Mouse (Mus musculus) induced T-regulatory cell, adult 2 months (primary cell): ENCODE measurements at regions not wholly inside any gene's neighbourhood (a gene's known extent, or its start where the extent isn't known, plus 50 kb on each side); places are given as distances from the start of the nearest gene placed in this dataset.
A peak's percentile ranks its signal among the peaks of the same experiment; 100 is the strongest.

ENCODE experiments used
- DNase-seq: peaks from one replicate; pipeline ENCODE4 v3.0.0-alpha.2; 2012; ENCODE audit warnings: low read depth

DNA sequence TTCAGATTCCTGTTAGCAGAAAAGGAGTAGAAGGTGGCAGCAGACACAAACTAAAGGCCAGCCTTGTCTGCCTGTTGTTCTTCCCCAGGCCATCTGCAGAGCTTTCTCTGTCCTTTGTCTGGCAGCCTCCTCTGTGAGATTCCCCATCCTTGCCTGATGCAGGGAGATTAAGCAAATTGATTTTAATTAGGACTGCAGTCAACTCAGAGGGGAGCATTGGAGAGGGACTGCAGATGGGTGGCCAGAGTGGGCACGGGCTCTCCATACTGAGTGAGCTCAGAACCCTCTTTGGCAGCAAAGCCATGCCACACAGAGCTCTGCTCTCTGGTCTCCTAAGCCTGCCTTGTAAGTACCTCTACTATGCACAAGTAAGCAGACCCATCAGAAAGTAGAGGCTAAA lies 158.5 kb downstream of the Maf start:
- no peak for DNase-seq

GRCm38 (mm10) chr8:115544067-115544466 lies 163.5 kb downstream of the Maf start:
- no peak for DNase-seq

DNA sequence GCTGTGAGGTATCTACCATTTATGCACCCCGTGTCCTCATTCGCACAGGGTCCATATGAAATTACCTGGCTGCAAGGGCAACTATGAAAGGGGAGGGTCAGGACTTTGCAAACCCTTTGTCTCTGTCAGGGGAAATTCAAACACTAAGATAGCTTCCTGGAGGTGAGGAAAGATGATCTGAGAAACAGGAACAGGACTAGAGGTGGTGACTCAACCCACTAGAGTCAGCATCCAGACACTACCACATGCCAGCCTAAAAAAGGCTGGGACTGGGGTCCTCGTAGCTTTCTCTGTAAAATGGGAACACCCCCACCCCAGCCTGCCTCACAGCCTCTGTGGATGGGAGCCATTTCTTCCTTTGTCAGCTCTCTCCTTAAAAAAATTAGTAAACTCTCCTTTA lies 164.7 kb downstream of the Maf start:
- no peak for DNase-seq

DNA sequence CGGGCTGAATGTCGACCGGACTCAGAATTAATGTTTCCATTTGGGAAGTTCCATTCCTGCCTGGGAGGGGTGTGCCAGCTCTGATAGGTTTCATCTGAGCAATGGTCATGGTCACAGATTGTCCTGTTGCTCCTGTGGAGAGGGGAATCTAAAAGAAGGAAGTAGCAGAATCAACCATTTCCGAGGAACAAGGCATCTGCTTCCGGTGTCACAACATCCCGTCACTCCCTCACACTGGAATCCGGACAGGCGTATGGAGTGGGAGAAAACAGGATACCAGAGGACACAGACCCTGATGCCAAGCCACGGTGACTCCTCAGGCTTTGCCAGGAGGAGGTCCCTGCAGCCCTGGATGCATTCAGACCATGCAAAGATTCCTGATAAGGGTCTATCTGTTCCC lies 168.0 kb downstream of the Maf start:
- no peak for DNase-seq

DNA sequence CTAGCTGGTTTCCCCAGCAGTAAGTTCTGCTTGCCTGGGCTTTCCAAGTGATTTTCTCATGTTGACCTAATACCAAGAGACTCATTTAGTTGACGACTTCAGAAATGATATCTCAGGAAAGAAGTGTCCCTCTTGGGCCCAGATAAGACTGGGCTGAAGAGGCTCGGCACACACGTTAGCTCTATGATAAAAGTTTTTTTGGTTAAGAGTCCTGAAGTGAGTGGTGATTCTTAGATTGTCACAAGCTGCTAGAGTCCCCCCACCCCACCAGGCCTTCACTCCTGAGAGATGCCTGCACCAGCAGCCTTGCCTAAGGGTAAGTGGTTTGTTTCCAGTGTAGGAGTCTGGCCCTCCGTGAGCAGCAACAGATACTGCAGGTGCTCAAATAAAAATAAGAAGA lies 169.4 kb downstream of the Maf start:
- DNase-seq: no peak

GRCm38 (mm10) chr8:115537761-115538160 lies 169.8 kb downstream of the Maf start:
- DNase-seq: no peak

- no peak for DNase-seq
Measured at GRCm38 (mm10) chr8:115536554-115537346, 170.8 kb downstream of the Maf start.

DNA sequence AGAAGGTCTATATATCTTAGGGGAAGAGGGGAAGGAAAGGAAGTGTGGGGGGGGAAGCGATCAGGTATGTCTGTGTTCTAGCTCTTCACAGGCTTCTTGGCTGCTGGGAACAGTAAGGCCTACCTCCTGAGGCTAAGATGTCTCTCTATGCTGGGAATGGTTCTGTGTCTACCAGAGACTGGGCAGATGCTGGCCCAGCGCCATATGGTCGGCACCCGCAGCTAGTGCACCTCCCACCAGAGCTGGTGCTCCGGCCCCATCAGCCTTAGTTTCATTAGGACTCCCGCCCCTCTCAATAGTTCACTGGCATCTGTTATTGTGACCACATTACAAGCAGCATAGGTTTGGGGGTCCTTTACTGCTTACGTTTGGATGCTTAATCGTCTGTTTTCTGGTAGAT lies 171.6 kb downstream of the Maf start:
- no peak for DNase-seq

DNA sequence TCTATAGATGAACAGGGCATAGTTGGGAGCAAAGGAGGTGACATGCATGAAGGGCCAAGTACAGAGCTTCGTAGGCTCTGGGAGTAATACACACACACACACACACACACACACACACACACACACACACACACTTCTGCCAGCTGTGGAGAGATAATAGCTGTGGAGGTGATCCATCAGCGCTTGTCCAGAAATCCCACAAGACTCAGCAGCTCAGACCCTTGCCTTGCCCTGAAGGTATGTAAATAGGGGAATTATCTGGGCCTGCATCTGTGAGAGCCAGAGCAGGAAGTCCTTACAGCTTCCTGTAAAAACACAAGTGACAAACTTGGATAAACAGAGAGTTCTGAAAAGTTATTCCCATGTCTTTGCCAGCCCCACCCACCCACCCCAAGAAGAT lies 173.6 kb downstream of the Maf start:
- no peak for DNase-seq

GRCm38 (mm10) chr8:115531343-115531742 lies 176.3 kb downstream of the Maf start:
- peak; percentile 44 for DNase-seq

GRCm38 (mm10) chr8:115529568-115530342 lies 177.8 kb downstream of the Maf start:
- peak; percentile 55 for DNase-seq

GRCm38 (mm10) chr8:115528879-115529278 lies 178.7 kb downstream of the Maf start:
- no peak for DNase-seq

DNA sequence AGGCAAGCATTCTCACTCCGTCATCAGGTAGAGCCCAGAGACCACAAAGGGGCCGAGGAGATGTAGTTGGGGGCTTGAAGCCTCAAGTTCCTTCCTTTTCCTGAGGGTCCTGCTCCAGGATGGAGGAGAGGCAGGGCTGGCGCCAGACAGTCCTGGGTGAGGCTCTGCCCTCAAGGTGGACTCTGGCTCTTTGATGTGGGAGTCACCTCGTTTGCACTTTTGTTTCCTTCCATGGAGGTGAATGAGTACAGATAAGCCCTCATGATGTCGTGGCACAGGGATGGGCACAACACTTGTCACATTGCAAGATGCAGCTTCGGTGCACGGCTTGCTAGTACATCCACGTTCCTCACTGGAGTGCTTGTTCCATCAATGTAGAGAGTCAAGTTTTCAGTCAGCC lies 182.4 kb downstream of the Maf start:
- DNase-seq: no peak

GRCm38 (mm10) chr8:115524713-115525112 lies 182.9 kb downstream of the Maf start:
- no peak for DNase-seq

DNA sequence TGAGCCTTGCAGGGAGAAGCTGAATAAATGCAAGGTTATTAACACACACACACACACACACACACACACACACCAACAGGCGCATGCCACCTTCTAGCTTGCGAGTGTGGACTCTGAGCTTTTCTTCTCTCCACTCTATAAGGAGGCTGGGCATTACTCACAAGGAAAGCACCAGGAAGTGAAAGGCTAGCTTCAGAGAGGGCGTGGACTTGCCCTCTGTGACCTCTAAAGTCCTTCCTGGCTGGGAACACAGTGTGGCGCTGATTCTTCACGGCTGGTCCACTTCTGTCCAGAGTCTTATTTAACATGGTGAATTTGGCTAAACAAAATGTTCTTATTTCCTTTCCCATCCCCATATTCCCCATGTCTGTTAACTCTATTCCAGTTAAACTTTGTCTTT lies 185.1 kb downstream of the Maf start:
- DNase-seq: no peak

DNA sequence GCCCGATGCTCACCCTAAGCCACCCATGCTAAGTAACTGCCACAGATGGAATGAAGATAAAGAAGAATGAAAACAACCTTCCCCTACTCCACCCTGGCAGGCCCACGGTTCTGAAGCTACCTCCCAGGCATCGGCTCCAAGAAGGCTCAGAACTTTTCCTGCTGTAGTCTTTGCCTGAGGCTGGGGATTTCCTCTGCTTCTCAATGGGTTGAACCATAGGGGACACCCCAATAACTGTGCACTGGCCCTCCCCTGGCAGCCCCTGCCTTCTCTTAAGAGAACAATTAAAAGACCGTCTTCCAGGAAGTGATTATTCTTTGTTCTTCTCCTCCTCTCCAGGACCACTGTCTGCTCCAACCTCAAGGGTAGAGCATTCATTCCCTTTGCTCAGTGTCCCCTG lies 191.9 kb downstream of the Maf start:
- peak; percentile 53 for DNase-seq

- peak; percentile 65 for DNase-seq
Measured at GRCm38 (mm10) chr8:115514485-115514884, 193.1 kb downstream of the Maf start.

DNA sequence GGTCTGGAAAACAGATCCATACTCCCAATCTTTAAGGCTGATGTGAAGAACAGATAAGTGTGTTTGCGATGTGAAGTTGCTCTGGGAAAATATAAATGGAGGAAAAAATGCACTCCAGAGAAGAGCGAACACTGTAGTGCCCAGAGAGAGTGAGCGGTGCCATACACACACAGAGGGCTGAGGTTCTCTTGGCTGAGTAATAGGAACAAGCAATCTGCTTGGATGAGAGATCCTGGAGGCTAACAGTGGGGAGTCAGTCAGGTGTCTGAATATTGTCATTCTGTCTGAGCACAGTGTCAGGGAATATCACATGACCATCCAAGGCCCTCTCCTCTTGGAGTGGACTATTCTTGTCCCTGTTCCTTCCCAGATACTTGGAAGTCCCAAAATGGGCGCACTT lies 200.4 kb downstream of the Maf start:
- no peak for DNase-seq

DNA sequence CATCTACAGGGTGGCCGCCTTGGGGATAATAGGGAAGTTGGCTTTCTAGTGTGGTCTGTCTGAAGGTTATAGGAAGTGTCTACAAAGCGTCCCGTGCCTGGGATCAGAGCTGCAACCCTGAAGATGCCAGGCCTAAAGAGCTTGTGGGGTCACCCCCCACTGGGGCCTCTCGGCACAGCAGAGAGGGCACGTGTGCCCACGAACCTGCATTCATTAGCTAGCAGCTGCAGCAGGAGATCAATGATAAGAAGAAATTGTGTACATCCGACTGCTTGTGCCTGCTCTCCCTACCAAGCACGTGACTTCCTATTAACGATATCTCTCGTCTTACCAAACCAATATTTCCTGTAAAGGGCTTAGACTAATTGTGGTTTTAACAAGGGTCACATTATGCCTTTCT lies 200.9 kb downstream of the Maf start:
- peak; percentile 66 for DNase-seq

DNA sequence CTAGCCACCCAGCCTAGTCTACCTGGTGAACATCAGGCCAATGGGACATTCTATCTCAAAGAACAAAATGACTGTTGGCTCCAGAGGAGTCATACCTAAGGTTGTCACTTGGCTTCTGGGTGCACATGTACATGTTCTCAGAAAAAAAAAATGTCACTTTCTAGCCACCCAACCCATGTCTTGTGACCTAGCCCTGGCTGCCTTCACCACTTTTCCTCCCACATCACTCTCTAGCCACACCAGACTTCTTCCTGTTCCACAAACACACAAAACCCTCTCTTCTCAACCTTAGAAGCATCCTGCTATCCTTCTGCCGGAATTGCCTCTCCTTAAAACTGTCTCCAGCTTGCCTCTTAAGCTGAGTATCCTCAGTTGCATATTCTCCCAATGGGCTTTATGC lies 211.6 kb downstream of the Maf start:
- peak; percentile 42 for DNase-seq

DNA sequence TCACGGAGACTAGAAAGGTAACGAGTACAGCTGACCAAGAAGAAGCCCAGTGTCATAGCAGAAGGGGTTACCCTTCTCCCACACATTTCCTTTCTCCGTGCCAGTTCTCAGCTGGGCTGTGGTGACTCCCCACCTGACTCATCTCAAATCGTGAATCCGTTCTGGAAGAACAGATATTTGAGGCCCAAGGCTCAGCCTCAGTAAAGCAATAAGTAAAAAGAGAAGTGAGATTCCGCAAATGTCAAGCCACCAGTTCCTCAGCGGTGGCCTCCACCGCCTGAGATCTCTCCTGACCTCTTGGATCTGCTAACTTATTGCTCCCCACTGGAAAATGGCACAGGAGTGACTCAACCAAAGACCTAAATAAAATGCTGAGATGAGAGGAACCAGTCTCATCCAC lies 213.2 kb downstream of the Maf start:
- no peak for DNase-seq

DNA sequence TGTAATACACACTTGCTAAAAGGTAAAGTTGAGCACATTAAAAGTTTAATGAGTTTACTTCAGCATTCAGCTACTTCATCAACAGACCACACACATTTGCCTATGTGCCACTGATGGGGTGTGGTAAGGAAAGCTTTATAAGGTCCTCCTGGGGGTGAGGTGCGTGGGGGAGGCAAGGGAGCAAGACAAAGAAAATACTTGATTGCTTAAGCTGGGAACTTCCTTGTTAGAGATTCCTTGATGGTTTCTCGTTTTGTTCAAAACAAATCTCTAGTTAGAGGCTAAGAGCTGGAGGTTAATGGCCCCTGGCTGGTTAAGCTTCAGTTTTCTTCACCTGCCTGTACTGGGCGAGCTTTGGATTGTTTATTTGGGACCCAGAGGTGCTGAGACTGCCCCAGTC lies 220.7 kb downstream of the Maf start:
- DNase-seq: no peak

DNA sequence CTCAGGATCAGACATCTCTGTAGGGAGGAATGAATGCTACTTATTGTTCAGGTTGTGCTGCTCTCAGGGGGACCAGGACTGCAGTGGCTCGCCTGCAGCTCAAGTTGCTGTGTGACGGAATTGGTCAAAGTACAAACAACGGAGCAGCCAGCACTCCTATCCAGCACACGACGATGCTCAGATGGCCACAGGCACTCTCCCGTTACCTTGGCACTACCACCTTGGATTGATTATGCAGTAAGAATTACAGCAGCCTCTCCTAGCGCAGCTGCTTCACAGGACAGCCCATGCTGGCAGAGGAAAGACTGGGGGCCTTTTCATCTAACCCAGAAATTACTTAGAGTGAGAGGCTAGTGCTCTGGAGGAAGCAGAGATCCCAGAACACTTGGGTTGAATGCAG lies 226.5 kb downstream of the Maf start:
- DNase-seq: no peak
